Mouse (Mus musculus) cortical plate, adult 2 months (tissue): ENCODE measurements around the gene C8a. TPM values are rescaled to one million over a fixed set of nuclear protein-coding genes. Genes with fewer than 3 reads are reported as not detected.

Source experiments
- H3K27ac ChIP-seq: fragments of 200-500 bp; 2 replicates; pipeline ENCODE4 v1.5.1; 2012; ENCODE audit warnings: low read length, control low read depth, inconsistent platforms; ENCODE audit not compliant: insufficient read depth
- H3K4me1 ChIP-seq: fragments of 200-500 bp; 2 replicates; pipeline ENCODE4 v1.6.1; 2011; ENCODE audit warnings: low read length; ENCODE audit not compliant: control insufficient read depth, insufficient read depth
- H3K4me3 ChIP-seq: fragments of 200-500 bp; 2 replicates; pipeline ENCODE4 v1.5.1; 2011; ENCODE audit warnings: mild to moderate bottlenecking, low read length, control low read depth; ENCODE audit not compliant: insufficient read depth
- CTCF ChIP-seq: fragments of 200-500 bp; IDR thresholded peaks from 2 replicates; pipeline ENCODE4 v1.5.1; 2011; ENCODE audit warnings: mild to moderate bottlenecking, control low read depth, low read length; ENCODE audit not compliant: insufficient read depth; ENCODE audit errors: extremely low read depth
- POLR2A ChIP-seq: fragments of 200-500 bp; IDR thresholded peaks from 2 replicates; pipeline ENCODE4 v1.6.1; 2011; ENCODE audit warnings: mild to moderate bottlenecking, low read length, control low read depth; ENCODE audit not compliant: insufficient read depth; ENCODE audit errors: extremely low read depth
- polyA plus RNA-seq: library from polyadenylated mRNA; depleted of rRNA; stranded (reverse); fragments of >200 nt; gene quantifications from 2 replicates; pipeline ENCODE4 v1.2.3, GENCODE M21; 2012; rRNA removed

C8a gene
- polyA plus RNA-seq, 1 experiment, result 0.04 TPM

GRCm38 (mm10) chr4:104782346-104782745 lies 93.9 kb downstream of the C8a start:
- Histone ChIP-seq H3K4me1 (no peaks in the 10 kb centered on the region), H3K27ac (no peak overlapping the region), H3K4me3 (no peak overlapping the region)
- TF ChIP-seq CTCF (no peak), POLR2A (no peak)

GRCm38 (mm10) chr4:104781441-104781840 lies 94.8 kb downstream of the C8a start:
- Histone ChIP-seq H3K4me1 (no peaks in the 10 kb centered on the region), H3K4me3 (no peak overlapping the region), H3K27ac (no peak overlapping the region)
- TF ChIP-seq POLR2A (no peak), CTCF (no peak)

GRCm38 (mm10) chr4:104779460-104779859 lies 96.7 kb downstream of the C8a start:
- H3K4me1 ChIP-seq, result no peaks in the 10 kb centered on the region
- no peak for TF ChIP-seq POLR2A
- no peak for TF ChIP-seq CTCF
- no peak overlapping the region for H3K4me3 ChIP-seq
- no peak overlapping the region for H3K27ac ChIP-seq

- no peak for TF ChIP-seq CTCF
- no peak for TF ChIP-seq POLR2A
- Histone ChIP-seq H3K27ac (no peak overlapping the region), H3K4me3 (no peak overlapping the region), H3K4me1 (no peaks in the 10 kb centered on the region)
These were observed 100.6 kb downstream of the C8a start for GRCm38 (mm10) chr4:104775601-104776000.

GRCm38 (mm10) chr4:104770331-104770730 lies 105.9 kb downstream of the C8a start:
- no peak overlapping the region for H3K4me3 ChIP-seq
- no peak overlapping the region for H3K27ac ChIP-seq
- TF ChIP-seq POLR2A (no peak), CTCF (no peak)
- no peaks in the 10 kb centered on the region for H3K4me1 ChIP-seq

- no peaks in the 10 kb centered on the region for H3K4me1 ChIP-seq
- no peak for TF ChIP-seq CTCF
- no peak for TF ChIP-seq POLR2A
- H3K27ac ChIP-seq, result no peak overlapping the region
- no peak overlapping the region for H3K4me3 ChIP-seq
These were observed 106.6 kb downstream of the C8a start for GRCm38 (mm10) chr4:104769602-104770001.

- no peak overlapping the region for H3K4me3 ChIP-seq
- no peak overlapping the region for H3K27ac ChIP-seq
- no peak for TF ChIP-seq CTCF
- TF ChIP-seq POLR2A, result no peak
- no peaks in the 10 kb centered on the region for H3K4me1 ChIP-seq
These were observed 108.0 kb downstream of the C8a start for GRCm38 (mm10) chr4:104768190-104768589.

- no peak for TF ChIP-seq POLR2A
- no peak for TF ChIP-seq CTCF
- no peak within 1 kb of the TSS for H3K4me3 ChIP-seq
- H3K27ac ChIP-seq, result no peak within 1 kb of the TSS
- no peaks in the 10 kb centered on the region for H3K4me1 ChIP-seq
These were observed 110.1 kb downstream of the C8a start, which contains the start of gene C8b for GRCm38 (mm10) chr4:104766065-104766464. Gene C8b (plus strand): TSS chr4:104766317.

Other genes with a start within 250 kb of the C8a start
- 0.08 and 0.13 TPM in 2 replicates for gene C8b, start 110.1 kb downstream of the C8a start, polyA plus RNA-seq
- gene Gm17662, start 19.1 kb downstream of the C8a start, polyA plus RNA-seq, result not detected in 2 replicates
- gene Fyb2, start 37.1 kb upstream of the C8a start, polyA plus RNA-seq, result 1.1 and 1.4 TPM in 2 replicates
- 13.8 and 14.2 TPM in 2 replicates for gene Prkaa2, start 233.5 kb upstream of the C8a start, polyA plus RNA-seq